Mouse (Mus musculus): ENCODE data around the gene Gpx3.
"Not testable (repeated sequence)": the region's sequence is repeated elsewhere in the genome, so short reads cannot be mapped to it uniquely, and the experiment has no call there.

Gene Gpx3

GRCm38 (mm10) chr11:54879922-54880321 lies 22.3 kb upstream of the Gpx3 start:
- ATAC-seq (ENCODE audit: insufficient number of reproducible peaks, low FRiP score, low TSS enrichment): no peak

GRCm38 (mm10) chr11:54881051-54881474 lies 21.2 kb upstream of the Gpx3 start:
- ATAC-seq (ENCODE audit: insufficient number of reproducible peaks, low FRiP score, low TSS enrichment): no peak

GRCm38 (mm10) chr11:54882671-54883070 lies 19.6 kb upstream of the Gpx3 start:
- no peak for ATAC-seq (ENCODE audit: insufficient number of reproducible peaks, low FRiP score, low TSS enrichment)

DNA sequence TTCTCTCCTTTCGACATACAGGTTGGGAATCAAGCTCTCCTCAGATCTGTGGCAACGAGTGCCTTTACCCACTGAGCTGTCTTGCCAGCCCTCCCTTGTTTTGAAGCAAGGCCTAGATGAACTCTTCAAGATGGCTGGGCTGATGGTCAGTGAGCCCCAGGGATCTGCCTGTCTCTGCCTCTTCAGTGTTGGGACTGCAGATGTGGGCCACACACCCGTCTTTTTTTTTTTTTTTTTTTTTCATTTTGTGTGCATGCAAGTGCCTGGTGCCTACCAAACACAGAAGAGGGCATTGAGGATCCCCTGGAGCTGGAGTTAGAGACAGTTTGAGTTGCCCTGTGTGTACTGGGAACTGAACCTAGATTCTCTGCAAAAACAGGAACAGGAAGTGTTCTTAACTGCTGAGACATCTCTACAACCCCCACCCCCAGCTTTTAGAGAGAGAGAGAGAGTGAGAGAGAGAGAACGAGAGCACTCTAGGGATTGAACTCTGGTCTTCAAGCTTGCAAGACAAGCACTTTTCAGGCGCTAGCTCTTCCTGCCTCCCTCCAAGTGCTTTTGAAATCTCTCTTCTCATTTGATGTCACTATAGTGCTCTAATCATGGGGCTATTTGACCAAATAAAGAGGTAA lies 17.9 kb upstream of the Gpx3 start:
- ATAC-seq (ENCODE audit: insufficient number of reproducible peaks, low FRiP score, low TSS enrichment): no peak

GRCm38 (mm10) chr11:54884937-54885336 lies 17.3 kb upstream of the Gpx3 start:
- no peak for ATAC-seq (ENCODE audit: insufficient number of reproducible peaks, low FRiP score, low TSS enrichment)

- no peak for ATAC-seq (ENCODE audit: insufficient number of reproducible peaks, low FRiP score, low TSS enrichment)
Observed at GRCm38 (mm10) chr11:54885406-54885805, 16.8 kb upstream of the Gpx3 start.

GRCm38 (mm10) chr11:54887927-54888326 lies 14.3 kb upstream of the Gpx3 start:
- ATAC-seq (ENCODE audit: insufficient number of reproducible peaks, low FRiP score, low TSS enrichment): no peak

DNA sequence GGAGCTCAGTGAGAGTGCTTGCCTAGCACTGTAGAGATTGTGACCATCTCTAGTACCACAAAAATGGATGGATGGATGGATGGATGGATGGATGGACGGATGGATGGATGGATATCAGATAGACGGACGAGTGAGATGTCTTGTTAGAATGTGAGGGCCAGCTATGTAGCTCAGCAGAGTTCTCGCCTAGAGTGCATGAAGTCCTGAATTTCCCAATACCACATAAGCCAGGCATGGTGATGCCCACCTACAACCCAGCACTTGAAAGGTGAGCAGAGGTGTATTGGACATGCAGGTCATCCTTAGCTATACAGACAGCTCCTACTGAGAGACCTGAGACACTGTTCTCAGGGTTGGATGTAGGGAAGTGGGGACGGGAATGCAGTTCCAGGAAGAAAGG lies 10.9 kb upstream of the Gpx3 start:
- no peak for ATAC-seq (ENCODE audit: insufficient number of reproducible peaks, low FRiP score, low TSS enrichment)

- ATAC-seq (ENCODE audit: insufficient number of reproducible peaks, low FRiP score, low TSS enrichment): no peak
Observed at GRCm38 (mm10) chr11:54892091-54892490, 10.2 kb upstream of the Gpx3 start.

DNA sequence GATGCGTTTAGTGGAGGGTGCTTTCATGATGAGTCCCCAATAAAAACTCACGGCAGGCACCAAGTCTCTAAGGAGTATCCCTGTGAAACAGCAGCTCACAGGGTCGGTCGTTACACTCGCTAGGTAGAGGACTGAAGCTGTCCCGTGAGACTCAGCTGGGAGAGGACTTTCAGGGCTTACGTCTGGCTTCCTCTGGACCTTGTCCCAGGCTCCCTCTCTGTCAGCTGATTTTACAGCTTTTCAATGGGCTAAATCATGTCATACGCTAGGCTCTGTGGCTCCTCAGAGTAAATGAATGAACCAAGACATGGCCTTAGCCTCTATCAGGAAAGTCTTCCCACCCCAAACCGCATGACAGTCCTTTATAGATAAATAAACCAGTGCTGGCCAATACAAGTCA lies 7.7 kb upstream of the Gpx3 start:
- no peak for ATAC-seq (ENCODE audit: insufficient number of reproducible peaks, low FRiP score, low TSS enrichment)

GRCm38 (mm10) chr11:54896646-54897045 lies 5.6 kb upstream of the Gpx3 start:
- ATAC-seq (ENCODE audit: insufficient number of reproducible peaks, low FRiP score, low TSS enrichment): not testable (repeated sequence)

DNA sequence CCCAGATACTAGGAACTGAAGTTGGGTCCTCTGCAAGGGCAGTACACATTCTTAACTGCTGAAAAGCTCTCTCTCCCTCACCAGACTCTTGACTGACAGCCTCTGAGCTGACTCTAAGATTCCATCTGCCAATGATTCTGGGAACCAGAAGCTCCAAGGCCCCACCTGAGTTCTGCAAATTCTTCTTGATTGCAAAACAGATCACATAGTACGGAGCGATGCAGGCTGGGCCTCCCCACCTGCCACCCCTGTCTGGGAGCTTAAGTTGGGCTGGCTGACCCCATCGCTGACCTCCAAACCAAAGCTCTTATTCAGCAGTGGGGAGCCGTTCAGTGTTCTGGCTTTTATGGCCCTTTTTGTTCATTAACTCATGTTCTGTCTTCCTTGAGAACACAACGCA lies 4.8 kb upstream of the Gpx3 start:
- no peak for ATAC-seq (ENCODE audit: insufficient number of reproducible peaks, low FRiP score, low TSS enrichment)

DNA sequence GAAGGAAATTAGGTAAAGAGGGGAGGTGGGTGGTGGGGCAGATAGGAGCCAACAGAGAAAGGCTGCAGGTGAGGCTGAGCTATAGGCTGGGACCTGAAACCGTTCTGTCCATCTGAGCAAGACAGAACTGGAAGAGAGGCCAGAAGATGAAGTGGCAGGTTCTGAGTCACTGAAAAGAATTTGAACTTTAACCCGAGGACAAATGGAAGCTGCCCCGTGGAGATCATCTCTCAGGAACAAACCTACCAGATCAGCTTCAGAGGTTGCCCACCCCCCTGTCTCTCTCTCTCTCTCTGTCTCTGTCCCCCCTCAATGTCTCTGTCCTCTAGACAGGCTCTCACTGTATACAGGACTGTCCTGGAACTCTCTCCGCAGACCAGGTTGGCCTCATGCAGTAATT lies 2.6 kb upstream of the Gpx3 start:
- ATAC-seq (ENCODE audit: insufficient number of reproducible peaks, low FRiP score, low TSS enrichment): no peak

GRCm38 (mm10) chr11:54903339-54903738 lies 1.1 kb downstream of the Gpx3 start:
- ATAC-seq (ENCODE audit: insufficient number of reproducible peaks, low FRiP score, low TSS enrichment): no peak

GRCm38 (mm10) chr11:54903940-54904706 lies 1.9 kb downstream of the Gpx3 start:
- no peak for ATAC-seq (ENCODE audit: insufficient number of reproducible peaks, low FRiP score, low TSS enrichment)

GRCm38 (mm10) chr11:54905086-54905485 lies 2.8 kb downstream of the Gpx3 start:
- ATAC-seq (ENCODE audit: insufficient number of reproducible peaks, low FRiP score, low TSS enrichment): no peak

DNA sequence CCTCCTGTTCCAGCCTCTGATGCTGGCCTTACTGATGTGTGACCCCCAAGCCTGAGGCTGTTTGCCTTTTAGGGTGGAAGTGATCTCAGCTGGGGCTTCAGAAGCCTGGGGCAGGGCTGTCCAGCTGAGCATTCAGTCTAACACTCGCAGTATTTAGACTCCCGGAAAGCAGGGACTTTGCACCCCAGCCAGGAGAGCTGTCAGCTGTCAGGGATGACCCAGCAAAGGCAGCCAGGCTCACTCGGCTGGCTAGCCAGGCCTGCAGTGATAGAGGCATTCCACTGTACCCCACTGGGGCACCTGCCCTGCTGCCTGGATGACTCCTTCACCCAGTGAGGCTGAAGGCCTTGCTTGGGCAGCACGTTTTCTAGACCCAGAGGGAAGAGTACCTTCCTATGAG lies 3.7 kb downstream of the Gpx3 start:
- ATAC-seq (ENCODE audit: insufficient number of reproducible peaks, low FRiP score, low TSS enrichment): no peak

DNA sequence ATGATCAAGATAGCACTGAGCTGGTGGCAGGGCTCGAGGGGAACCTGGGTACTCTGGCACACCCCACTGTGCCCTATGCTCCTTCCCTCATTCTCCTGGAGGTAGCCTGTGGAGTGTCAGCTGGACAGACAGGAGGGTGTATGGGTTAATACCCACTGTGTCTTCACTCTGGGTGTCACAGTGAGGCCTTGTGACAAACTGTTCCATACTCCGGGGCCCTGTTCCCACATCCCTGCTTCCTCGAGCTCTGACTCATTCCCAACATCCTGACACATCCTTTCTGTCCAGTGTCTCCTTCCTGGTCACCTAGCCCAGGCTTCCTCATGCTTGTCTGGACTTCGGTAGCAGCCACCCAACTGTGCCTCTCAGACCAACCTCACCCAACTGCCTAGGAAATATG lies 4.2 kb downstream of the Gpx3 start:
- ATAC-seq (ENCODE audit: insufficient number of reproducible peaks, low FRiP score, low TSS enrichment): no peak

DNA sequence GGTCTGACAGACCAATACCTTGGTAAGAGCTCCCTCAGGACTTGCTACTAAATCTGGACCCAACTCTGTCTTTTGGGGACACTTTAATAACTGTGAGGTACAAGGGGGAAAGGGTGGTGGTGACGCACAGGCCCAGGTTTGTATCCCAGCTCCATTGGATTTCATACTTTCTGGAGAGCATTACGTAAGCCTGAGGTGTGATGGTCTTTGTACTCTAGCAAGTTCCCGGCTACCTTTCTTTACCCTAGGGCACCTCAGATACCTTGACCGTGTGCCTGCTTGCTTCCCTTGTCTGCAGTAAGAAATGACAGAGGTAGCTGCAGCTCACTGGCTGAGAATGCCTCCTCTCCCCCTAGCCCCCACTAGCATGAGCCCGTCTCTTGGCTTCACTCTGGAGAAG lies 5.0 kb downstream of the Gpx3 start:
- no peak for ATAC-seq (ENCODE audit: insufficient number of reproducible peaks, low FRiP score, low TSS enrichment)

GRCm38 (mm10) chr11:54909273-54909672 lies 7.0 kb downstream of the Gpx3 start:
- ATAC-seq (ENCODE audit: insufficient number of reproducible peaks, low FRiP score, low TSS enrichment): no peak

- no peak for ATAC-seq (ENCODE audit: insufficient number of reproducible peaks, low FRiP score, low TSS enrichment)
Observed at GRCm38 (mm10) chr11:54910081-54910665, 7.9 kb downstream of the Gpx3 start.

DNA sequence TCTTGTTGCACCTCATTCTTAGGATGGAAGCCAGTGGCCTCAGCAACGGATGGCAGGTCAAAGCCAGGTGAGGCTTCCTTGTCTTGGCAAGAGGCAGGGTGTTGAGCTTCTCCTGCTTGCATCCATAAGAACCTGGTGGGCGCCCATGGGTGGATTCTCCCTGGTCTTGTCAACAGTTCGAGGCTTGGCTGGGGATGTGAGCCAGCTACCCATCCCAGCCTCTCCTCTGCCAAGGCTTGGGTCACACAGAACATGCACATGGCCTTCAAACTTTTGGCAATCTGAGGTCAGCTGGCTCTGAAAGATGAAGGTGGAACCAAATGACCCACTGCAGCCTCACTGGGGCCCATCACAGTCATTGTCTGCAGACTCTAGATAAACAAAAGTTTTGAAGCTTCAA lies 8.9 kb downstream of the Gpx3 start:
- no peak for ATAC-seq (ENCODE audit: insufficient number of reproducible peaks, low FRiP score, low TSS enrichment)

Data from cerebellum, adult (tissue).